Mouse (Mus musculus) C2C12 (cell line): ENCODE results near the gene Adi1.

Experiments
- CTCF ChIP-seq: IDR thresholded peaks from one replicate; pipeline ENCODE4 v1.5.1; 2011; ENCODE audit not compliant: control insufficient read depth, insufficient read depth, insufficient read length
- USF1 ChIP-seq: IDR thresholded peaks from one replicate; pipeline ENCODE4 v1.6.1; 2011; ENCODE audit warnings: low read depth, mild to moderate bottlenecking, control low read depth, moderate library complexity

GRCm38 (mm10) chr12:28724366-28724765 lies 49.3 kb downstream of the Adi1 start:
- TF ChIP-seq CTCF = no peak
- TF ChIP-seq USF1 = no peak
